Mouse (Mus musculus): ENCODE measurements around the gene Lct.

GRCm38 (mm10) chr1:128303900-128304299 lies 24.2 kb downstream of the Lct start:
- TF ChIP-seq CTCF (IDR thresholded peaks at IDR 0.05; ENCODE audit: low read depth), result no peak
- TF ChIP-seq EP300 (IDR thresholded peaks at IDR 0.05; ENCODE audit: low read depth), result no peak

Measured in liver, embryonic 14.5 days (tissue).